Mouse (Mus musculus): ENCODE data around the gene Stxbp4. TPM values are rescaled to one million over a fixed set of nuclear protein-coding genes. Genes with fewer than 3 reads are reported as not detected.
A peak's percentile ranks its signal among the peaks of the same experiment; 100 is the strongest.

Gene Stxbp4
- total and polyA plus RNA-seq, 3 experiments = 4.0 to 4.9 TPM; not detected in 1

DNA sequence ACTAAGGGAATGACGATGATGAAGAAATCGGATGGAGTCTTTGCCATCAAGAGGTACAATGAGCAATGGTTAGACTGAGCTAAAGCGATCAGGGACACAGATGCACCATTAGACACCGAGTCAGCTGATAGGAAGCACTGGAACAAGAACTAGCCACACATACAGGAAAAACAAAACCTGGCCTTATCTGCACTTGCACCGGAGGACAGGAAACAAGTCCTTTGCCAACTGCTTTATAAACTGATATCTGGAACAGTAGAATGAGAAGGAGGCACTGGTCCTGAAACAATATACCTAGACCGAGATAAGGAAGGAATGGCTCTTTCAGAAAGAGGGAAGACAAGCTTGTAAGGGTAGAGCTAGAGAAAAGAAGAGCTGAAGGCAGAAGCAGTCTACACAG lies 23.1 kb downstream of the Stxbp4 start (continued):
- peak; percentile 96 for TF ChIP-seq RCOR1 (IDR thresholded peaks at IDR 0.05; ENCODE audit: low read depth, low read length)
- TF ChIP-seq BHLHE40 (IDR thresholded peaks at IDR 0.05; ENCODE audit: borderline replicate concordance, low read depth, low read length) = peak; percentile 79
- no peak for TF ChIP-seq ZKSCAN1 (IDR thresholded peaks at IDR 0.05; ENCODE audit: low read depth, low read length)
- peak; percentile 66 for TF ChIP-seq ELF1 (IDR thresholded peaks at IDR 0.05; ENCODE audit: low read depth, low read length)
- peak; percentile 34; the same call in 1 of the 2 replicates for TF ChIP-seq SMC3 (IDR thresholded peaks at IDR 0.05; ENCODE audit: low read depth, low read length)
- TF ChIP-seq MAFK (IDR thresholded peaks at IDR 0.05; ENCODE audit: borderline replicate concordance, low read depth, low read length) = peak; percentile 84; the same call in 1 of the 2 replicates
- peak; percentile 69; the same call in 1 of the 2 replicates for TF ChIP-seq MXI1 (IDR thresholded peaks at IDR 0.05; ENCODE audit: low read depth, low read length)
- 0 out of 2 replicates have a peak, but pooled peaks have one; percentile 53 for TF ChIP-seq TBP (IDR thresholded peaks at IDR 0.05; ENCODE audit: low read depth, low read length)
- TF ChIP-seq TCF12 (IDR thresholded peaks at IDR 0.05; ENCODE audit: low read depth, low read length) = peak; percentile 92
- TF ChIP-seq TAL1 (IDR thresholded peaks at IDR 0.05; ENCODE audit: low read length) = peak; percentile 88
- TF ChIP-seq UBTF (IDR thresholded peaks at IDR 0.05; ENCODE audit: borderline replicate concordance, insufficient read depth, low read depth, low read length) = no peak
- TF ChIP-seq SIN3A (IDR thresholded peaks at IDR 0.05; ENCODE audit: low read length) = peak; percentile 91
- no peak for TF ChIP-seq POLR2AphosphoS2 (IDR thresholded peaks at IDR 0.05; ENCODE audit: low read length)
- TF ChIP-seq NRF1 (IDR thresholded peaks at IDR 0.05; ENCODE audit: insufficient read depth, low read depth, low read length, poor library complexity, severe bottlenecking) = no peak
- no peak for TF ChIP-seq KAT2A (conservative IDR thresholded peaks at IDR 0.05; ENCODE audit: low read depth, low read length)
- no peak for TF ChIP-seq E2F4 (IDR thresholded peaks at IDR 0.05; ENCODE audit: borderline replicate concordance, low read depth, low read length)
- peak; percentile 99 for TF ChIP-seq GATA1 (IDR thresholded peaks at IDR 0.05; ENCODE audit: low read depth, low read length)
- TF ChIP-seq ZC3H11A (IDR thresholded peaks at IDR 0.05; ENCODE audit: low read depth, low read length) = 0 out of 2 replicates have a peak, but pooled peaks have one; percentile 4
- no peak for TF ChIP-seq USF2 (IDR thresholded peaks at IDR 0.05; ENCODE audit: borderline replicate concordance in 1 of 2, insufficient read depth in 1 of 2, low read depth in 1 of 2, low read length in 2 of 2)

DNA sequence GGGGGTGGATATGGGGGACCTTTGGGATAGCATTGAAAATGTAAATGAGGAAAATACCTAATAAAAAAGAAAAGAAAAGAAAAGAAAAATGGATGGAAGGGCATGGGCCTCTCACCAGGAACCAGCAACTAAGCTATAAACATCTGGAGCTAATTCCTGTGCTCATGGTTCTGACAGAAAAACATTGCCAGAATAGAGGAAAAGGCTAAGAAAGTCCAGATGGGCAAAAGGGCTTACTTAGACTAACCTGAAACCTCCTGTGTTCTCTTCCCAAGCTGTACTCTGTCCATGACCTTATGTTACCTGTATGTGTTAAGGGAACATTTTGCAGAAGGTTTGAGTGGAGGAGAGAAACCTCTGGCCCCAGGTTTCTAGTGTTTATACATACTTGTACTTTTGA lies 25.8 kb downstream of the Stxbp4 start:
- H3K27me3 ChIP-seq (ENCODE audit: control insufficient read depth in 1 of 2, insufficient read depth in 2 of 2, low read length in 2 of 2) = no peaks in the 10 kb centered on the region
- no peak overlapping the region for H3K4me3 ChIP-seq (ENCODE audit: control insufficient read depth in 1 of 2, insufficient read depth in 1 of 2, low read depth in 2 of 2, low read length in 2 of 2)
- peaks cover 0 to 15% of the 10 kb centered on the region in 2 experiments; a peak in 2 of 4 replicates for H3K36me3 ChIP-seq (ENCODE audit: control insufficient read depth in 1 of 2, insufficient read depth in 2 of 2, low read length in 2 of 2)
- no peak overlapping the region for H3K9ac ChIP-seq (ENCODE audit: control insufficient read depth, low read depth, low read length, poor library complexity, severe bottlenecking)
- H3K79me2 ChIP-seq (ENCODE audit: control insufficient read depth, insufficient read depth, low read length, poor library complexity) = no peaks in the 10 kb centered on the region
- TF ChIP-seq POLR2AphosphoS5 (IDR thresholded peaks at IDR 0.05; ENCODE audit: borderline replicate concordance, low read depth, low read length) (no peak), NRF1 (IDR thresholded peaks at IDR 0.05; ENCODE audit: insufficient read depth, low read depth, low read length, poor library complexity, severe bottlenecking) (no peak)
- DNase-seq (ENCODE audit: low read depth, low spot score) = no peak
- H3K4me1 ChIP-seq (ENCODE audit: control insufficient read depth in 1 of 2, insufficient read depth in 2 of 2, low read length in 2 of 2) = peaks cover 10 to 20% of the 10 kb centered on the region in 2 experiments
- H3K9me3 ChIP-seq (replicated peaks; ENCODE audit: insufficient read depth, low read length) = no peaks in the 10 kb centered on the region
- no peak overlapping the region for H3K27ac ChIP-seq (ENCODE audit: control insufficient read depth, low read depth, low read length)

All from MEL (cell line).